Mouse (Mus musculus): Measurements from ENCODE around the gene Pcca.
"Not testable (repeated sequence)": the region's sequence is repeated elsewhere in the genome, so short reads cannot be mapped to it uniquely, and the experiment has no call there.

Gene Pcca

GRCm38 (mm10) chr14:122560893-122561452 lies 26.8 kb downstream of the Pcca start:
- not testable (repeated sequence) for DNase-seq (ENCODE audit: extremely low spot score, low spot score)

GRCm38 (mm10) chr14:122570862-122571261 lies 36.7 kb downstream of the Pcca start:
- no peak for DNase-seq (ENCODE audit: extremely low spot score, low spot score)

DNA sequence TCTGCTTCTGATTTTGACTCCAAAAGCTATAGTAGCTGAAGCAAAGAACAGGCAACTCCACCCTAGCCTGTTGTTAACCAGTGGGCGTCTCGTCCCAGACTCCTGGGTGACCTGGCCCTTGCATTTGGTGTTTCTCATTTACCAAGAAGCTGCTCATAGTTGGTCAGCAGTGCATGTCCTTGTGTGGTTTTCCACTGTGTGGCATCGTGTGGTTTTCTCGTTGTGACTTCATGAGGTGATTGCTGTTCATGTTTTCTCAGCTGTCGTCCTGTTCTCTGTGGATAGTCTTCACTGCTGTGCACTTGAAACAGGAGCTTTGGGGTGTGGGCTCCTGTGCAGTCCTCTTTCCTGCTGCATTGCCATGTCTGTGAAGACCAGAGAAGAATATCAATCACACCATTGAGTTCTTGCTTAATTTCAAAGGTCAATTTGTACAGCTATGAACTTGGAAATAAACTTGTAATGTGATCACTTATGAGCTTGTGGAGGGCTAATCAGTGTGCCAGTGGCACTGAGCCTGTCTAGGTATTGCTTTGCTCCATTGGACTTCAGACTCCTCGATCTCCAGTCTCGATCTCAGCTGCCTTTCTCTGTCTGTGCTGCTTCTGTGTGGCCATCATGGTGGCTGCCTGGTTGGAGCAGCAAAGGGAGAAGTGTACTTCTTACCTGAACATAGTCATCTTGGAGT lies 40.1 kb downstream of the Pcca start:
- no peak for DNase-seq (ENCODE audit: extremely low spot score, low spot score)

DNA sequence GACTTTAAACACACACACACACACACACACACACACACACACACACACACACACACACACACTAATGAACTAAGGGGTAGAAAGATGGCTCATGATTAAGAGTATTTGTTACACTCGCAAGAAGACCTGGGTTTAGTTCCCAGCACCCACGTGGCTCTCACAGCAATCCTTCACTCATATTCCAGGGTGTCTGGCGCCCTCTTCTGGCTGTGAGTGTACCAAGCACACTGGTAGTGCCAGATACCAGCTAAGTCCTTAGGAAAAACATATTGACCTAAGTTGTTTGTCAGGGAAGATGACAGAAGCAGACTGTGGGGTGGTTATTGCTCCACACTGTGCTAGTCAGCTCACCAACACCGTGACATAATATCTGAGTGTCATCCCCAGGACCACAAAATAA lies 43.7 kb downstream of the Pcca start:
- DNase-seq (ENCODE audit: extremely low spot score, low spot score) = no peak

- no peak for DNase-seq (ENCODE audit: extremely low spot score, low spot score)
These were observed 47.9 kb downstream of the Pcca start for GRCm38 (mm10) chr14:122582057-122582456.

- DNase-seq (ENCODE audit: extremely low spot score, low spot score) = no peak
These were observed 48.5 kb downstream of the Pcca start for GRCm38 (mm10) chr14:122582491-122583077.

DNA sequence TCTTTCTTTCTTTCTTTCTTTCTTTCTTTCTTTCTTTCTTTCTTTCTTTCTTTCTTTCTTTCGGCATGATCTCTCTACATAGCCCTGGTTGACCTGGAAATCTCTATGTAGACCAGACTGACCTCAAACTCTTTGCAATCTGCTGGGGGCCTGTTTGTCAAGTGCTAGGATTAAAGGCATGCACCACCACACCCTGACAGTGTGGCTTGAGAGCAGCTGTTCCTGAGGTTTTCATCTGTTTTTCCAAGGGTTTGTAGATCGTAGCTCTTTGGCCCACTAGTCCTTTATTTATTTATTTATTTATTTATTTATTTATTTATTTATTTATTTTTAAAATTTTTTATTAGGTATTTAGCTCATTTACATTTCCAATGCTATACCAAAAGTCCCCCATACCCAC lies 50.0 kb downstream of the Pcca start:
- not testable (repeated sequence) for DNase-seq (ENCODE audit: extremely low spot score, low spot score)

GRCm38 (mm10) chr14:122586942-122587341 lies 52.8 kb downstream of the Pcca start:
- DNase-seq (ENCODE audit: extremely low spot score, low spot score) = no peak

DNA sequence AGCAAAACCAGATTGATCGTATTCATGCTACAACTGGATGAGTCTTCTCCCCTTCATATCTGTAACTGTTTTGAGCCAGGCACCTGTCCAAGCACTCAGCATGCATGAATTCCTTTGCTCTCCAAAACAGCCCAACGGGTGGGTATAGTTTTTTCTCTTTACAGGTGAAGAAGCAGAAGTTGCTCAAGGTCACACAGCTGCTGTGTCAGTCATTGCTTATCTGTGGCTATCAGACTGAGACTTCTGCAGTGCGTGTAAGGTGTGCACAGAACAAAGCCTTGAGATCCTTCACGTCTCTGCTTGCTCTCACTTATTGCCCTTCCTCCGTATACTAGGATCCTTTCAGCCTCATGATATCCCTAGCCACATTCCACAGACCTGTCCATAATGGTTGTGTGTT lies 63.4 kb downstream of the Pcca start:
- DNase-seq (ENCODE audit: extremely low spot score, low spot score) = no peak

- no peak for DNase-seq (ENCODE audit: extremely low spot score, low spot score)
These were observed 64.7 kb downstream of the Pcca start for GRCm38 (mm10) chr14:122598802-122599201.

DNA sequence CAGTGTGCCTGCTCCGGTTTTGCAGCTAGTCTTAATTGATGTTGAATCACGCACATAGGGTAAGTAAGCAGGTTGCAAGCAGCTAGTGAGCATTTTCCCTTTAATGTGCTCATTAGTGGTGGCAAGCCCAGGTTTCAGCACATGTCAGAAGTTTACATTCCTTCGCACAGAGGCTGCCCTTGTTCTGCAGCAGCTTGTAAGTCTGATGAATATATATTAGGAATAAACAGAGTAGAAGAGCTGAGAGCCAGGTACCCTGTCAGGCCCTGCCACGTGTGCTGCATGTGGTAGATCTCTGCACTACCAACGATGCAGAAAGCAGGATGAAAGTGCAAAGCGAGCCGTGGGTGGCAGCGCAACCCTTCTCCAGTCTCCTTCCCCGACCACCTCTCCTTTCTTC lies 65.7 kb downstream of the Pcca start:
- DNase-seq (ENCODE audit: extremely low spot score, low spot score) = no peak

GRCm38 (mm10) chr14:122602701-122603100 lies 68.6 kb downstream of the Pcca start:
- DNase-seq (ENCODE audit: extremely low spot score, low spot score) = no peak

- DNase-seq (ENCODE audit: extremely low spot score, low spot score) = no peak
These were observed 72.4 kb downstream of the Pcca start for GRCm38 (mm10) chr14:122606499-122606898.

- DNase-seq (ENCODE audit: extremely low spot score, low spot score) = no peak
These were observed 73.3 kb downstream of the Pcca start for GRCm38 (mm10) chr14:122607456-122607855.

DNA sequence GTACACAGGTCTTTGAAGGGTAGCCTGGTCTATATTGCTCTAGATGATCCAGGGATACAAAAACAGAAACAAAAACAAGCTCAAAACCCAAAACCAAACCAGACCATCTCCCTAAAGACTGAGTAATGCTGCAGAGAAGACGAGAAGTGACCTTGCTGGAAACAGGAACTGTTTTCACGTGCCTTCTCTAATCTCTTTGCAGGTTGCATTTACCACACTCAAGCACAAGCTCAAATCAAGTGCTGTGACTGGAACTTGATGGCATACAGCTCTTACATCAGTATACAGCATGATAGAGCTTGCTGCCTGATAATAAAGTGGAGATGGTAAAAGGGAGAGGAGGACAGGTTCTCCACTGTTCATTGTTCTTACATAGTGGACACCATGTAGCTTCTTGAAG lies 74.2 kb downstream of the Pcca start:
- DNase-seq (ENCODE audit: extremely low spot score, low spot score) = no peak

- no peak for DNase-seq (ENCODE audit: extremely low spot score, low spot score)
These were observed 76.9 kb downstream of the Pcca start for GRCm38 (mm10) chr14:122611035-122611434.

- no peak for DNase-seq (ENCODE audit: extremely low spot score, low spot score)
These were observed 78.2 kb downstream of the Pcca start for GRCm38 (mm10) chr14:122612317-122612716.

DNA sequence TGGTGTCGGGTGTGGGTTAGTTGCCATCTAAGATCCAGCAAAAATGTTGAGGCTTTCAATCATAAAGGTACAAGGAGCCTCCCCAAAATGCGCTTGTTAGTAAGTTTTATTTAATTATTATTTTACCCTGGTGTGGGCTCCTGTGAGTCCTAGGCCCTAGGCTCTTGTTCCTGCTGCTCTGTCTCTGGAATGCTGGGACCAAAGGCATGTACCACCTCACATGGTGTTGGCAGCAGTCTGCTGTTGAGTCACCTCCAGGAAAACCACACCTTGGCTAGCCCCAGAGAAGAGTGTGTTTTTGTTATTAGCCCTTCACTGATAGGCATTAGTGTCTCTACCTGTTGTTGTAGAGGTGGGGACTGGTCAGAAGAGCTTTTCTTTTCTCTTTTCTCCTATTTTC lies 83.5 kb downstream of the Pcca start:
- no peak for DNase-seq (ENCODE audit: extremely low spot score, low spot score)

- no peak for DNase-seq (ENCODE audit: extremely low spot score, low spot score)
These were observed 99.3 kb downstream of the Pcca start for GRCm38 (mm10) chr14:122633416-122633815.

DNA sequence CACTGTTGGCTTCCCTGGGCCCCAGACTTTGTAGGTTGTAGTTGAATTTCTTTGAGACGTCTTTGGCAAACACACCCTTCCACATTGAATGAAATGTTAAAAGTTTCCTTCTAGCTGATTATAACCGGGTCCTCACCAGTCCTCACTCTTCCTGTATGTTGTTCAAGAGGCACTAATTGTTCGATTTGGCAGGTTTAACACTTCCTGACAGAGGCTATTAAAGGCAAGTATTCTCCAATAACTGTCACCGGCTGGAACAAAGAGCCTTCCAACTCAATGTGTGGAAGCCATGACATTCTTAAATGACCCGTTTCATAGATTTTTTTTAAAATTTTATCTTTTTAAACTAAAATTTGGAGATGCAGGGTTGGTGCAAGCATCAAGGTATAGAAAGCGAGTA lies 102.5 kb downstream of the Pcca start:
- DNase-seq (ENCODE audit: extremely low spot score, low spot score) = no peak

DNA sequence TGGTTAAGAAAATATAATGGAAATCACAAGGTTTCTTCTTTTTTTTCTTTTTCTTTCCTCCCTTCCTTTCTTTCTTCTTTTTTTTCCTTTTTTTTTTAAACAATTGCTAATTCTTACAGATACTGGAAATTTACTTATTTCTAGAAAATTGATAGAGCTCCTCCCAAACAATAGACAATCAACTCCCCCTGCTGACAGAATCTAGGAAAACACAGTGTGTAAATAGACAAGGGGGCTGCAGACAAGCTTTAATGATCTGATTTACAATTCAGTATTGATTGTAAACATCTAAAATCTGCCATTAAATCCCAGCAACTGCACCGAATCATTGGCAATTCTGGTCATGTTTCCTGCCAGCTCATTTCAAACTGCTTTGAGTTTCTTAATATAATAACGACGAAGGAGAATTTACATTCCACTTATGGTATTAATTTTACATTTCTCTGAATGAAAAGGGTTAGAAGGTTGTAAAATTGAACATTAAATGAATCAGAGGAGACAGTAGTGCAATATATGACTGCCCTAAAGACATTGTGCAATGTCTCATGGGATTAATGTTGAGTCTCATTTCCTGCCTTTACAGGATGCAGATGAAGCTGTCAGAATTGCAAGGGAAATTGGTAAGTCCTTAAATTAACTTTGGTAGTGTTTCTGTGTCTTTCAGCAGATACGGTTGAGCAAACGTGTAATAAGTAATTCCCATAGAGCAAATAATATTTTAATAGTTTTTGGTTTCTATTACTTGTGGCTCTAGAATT lies 103.9 kb downstream of the Pcca start:
- DNase-seq (ENCODE audit: extremely low spot score, low spot score) = no peak

GRCm38 (mm10) chr14:122639168-122639720 lies 105.1 kb downstream of the Pcca start:
- no peak for DNase-seq (ENCODE audit: extremely low spot score, low spot score)
